Mouse (Mus musculus) liver, adult 2 months (tissue): ENCODE measurements at regions not wholly inside any gene's neighbourhood (a gene's known extent, or its start where the extent isn't known, plus 50 kb on each side); places are given as distances from the start of the nearest gene placed in this dataset.

ENCODE experiments used
- CTCF ChIP-seq: fragments of 200-500 bp; IDR thresholded peaks from 2 replicates; pipeline ENCODE4 v1.5.1; 2011; ENCODE audit warnings: low read depth, low read length, control low read depth
- POLR2A ChIP-seq: fragments of 200-500 bp; IDR thresholded peaks from 2 replicates; pipeline ENCODE4 v1.6.1; 2011; ENCODE audit warnings: low read length, control low read depth; ENCODE audit not compliant: insufficient read depth; ENCODE audit errors: extremely low read depth

DNA sequence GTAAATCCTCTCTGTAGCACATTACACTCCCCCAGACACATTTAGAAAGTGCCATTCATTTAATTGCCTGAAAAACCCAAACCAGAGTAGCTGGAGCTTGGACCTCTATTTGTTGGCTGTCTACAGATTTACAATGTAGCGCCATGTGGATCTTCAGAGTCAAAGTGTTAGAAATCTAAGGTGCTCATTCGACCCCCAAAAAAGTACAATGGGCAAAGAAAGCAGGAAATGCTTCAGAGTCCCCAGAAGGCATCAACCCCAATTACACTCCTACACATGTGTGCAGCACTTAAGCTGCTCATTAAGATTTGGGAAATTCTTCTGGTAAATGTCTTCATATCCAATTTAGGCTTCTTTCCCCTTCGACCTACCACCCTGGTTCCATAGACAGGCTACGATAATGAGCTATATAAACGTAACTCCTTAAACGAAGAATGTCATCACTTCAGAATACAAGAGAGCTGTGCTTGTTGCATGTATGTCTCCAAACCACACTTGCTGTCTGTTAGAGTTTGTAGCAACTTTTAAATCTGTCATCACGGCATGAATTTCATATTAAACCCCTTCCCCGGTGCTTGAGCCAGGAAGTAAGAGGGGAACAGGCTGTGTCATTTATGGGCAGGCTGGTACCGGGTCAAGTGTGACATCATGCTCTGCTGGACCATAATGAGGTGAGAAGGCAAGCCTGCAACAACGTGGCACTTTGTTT lies 219.4 kb upstream of the Hnrnpa3 start:
- TF ChIP-seq CTCF: no peak
- no peak for TF ChIP-seq POLR2A
